Mouse (Mus musculus) MEL-GATA-1-ER (cell line): Measurements from ENCODE around the gene Glis3.

ENCODE experiments used
- DNase-seq: peaks from one replicate; pipeline ENCODE4 v3.0.0-alpha.2; 2012; ENCODE audit warnings: low read depth; ENCODE audit errors: extremely low read depth

The Glis3 gene

GRCm38 (mm10) chr19:28656882-28657281 lies 23.0 kb downstream of the Glis3 start:
- no peak for DNase-seq

- no peak for DNase-seq
These were observed 24.7 kb downstream of the Glis3 start for GRCm38 (mm10) chr19:28655166-28655565.

- no peak for DNase-seq
These were observed 29.0 kb downstream of the Glis3 start for GRCm38 (mm10) chr19:28650836-28651235.

GRCm38 (mm10) chr19:28649489-28649888 lies 30.4 kb downstream of the Glis3 start:
- DNase-seq, result no peak

- DNase-seq, result no peak
These were observed 31.0 kb downstream of the Glis3 start for GRCm38 (mm10) chr19:28648881-28649280.

- DNase-seq, result no peak
These were observed 32.5 kb downstream of the Glis3 start for GRCm38 (mm10) chr19:28647424-28647823.

GRCm38 (mm10) chr19:28646286-28646685 lies 33.6 kb downstream of the Glis3 start:
- no peak for DNase-seq

GRCm38 (mm10) chr19:28640861-28641381 lies 39.0 kb downstream of the Glis3 start:
- no peak for DNase-seq

GRCm38 (mm10) chr19:28635991-28636553 lies 43.8 kb downstream of the Glis3 start:
- no peak for DNase-seq

- no peak for DNase-seq
These were observed 44.9 kb downstream of the Glis3 start for GRCm38 (mm10) chr19:28634986-28635385.

- DNase-seq, result no peak
These were observed 51.5 kb downstream of the Glis3 start for GRCm38 (mm10) chr19:28628416-28628815.

- no peak for DNase-seq
These were observed 53.7 kb downstream of the Glis3 start for GRCm38 (mm10) chr19:28626189-28626588.

- no peak for DNase-seq
These were observed 55.3 kb downstream of the Glis3 start for GRCm38 (mm10) chr19:28624571-28624970.

- no peak for DNase-seq
These were observed 56.2 kb downstream of the Glis3 start for GRCm38 (mm10) chr19:28623726-28624125.

GRCm38 (mm10) chr19:28621608-28622505 lies 58.0 kb downstream of the Glis3 start:
- DNase-seq, result no peak

- no peak for DNase-seq
These were observed 62.1 kb downstream of the Glis3 start for GRCm38 (mm10) chr19:28617736-28618135.

GRCm38 (mm10) chr19:28617191-28617590 lies 62.7 kb downstream of the Glis3 start:
- no peak for DNase-seq

GRCm38 (mm10) chr19:28616487-28616886 lies 63.4 kb downstream of the Glis3 start:
- no peak for DNase-seq

- DNase-seq, result no peak
These were observed 67.6 kb downstream of the Glis3 start for GRCm38 (mm10) chr19:28612249-28612648.

- DNase-seq, result no peak
These were observed 71.1 kb downstream of the Glis3 start for GRCm38 (mm10) chr19:28608747-28609146.

- DNase-seq, result no peak
These were observed 71.6 kb downstream of the Glis3 start for GRCm38 (mm10) chr19:28608277-28608676.

- DNase-seq, result no peak
These were observed 79.0 kb downstream of the Glis3 start for GRCm38 (mm10) chr19:28600866-28601265.

GRCm38 (mm10) chr19:28594215-28594614 lies 85.7 kb downstream of the Glis3 start:
- no peak for DNase-seq
